Mouse (Mus musculus) spleen, embryonic (tissue): Measurements from ENCODE around the gene Sec31b.

Experiments used
- CTCF ChIA-PET: fragments of 350-600 bp; sonication (Branson Sonifier 250); formaldehyde crosslinking; loops from one replicate; lab custom pipeline; 2022; lab: Charles Lee

Sec31b gene

DNA sequence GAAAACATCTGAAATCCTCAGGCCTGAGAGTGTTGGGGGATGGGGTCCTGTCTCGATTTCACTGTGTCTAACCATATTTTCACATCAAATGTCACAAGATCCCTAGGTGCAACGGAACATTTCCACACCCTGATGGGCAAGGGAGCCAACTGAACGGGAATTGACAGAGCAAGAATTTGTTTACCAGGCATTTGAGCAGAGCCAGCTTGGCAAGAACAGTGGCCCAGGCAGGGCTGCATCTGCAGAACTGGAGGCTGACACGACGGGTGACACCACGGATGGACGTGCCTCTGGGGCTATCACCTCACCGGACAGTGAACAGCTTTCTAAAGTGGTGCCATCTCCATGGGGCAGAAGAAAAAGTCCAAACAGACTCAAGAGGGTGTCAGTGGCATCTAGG lies 8.2 kb downstream of the Sec31b start:
- CTCF ChIA-PET: no interaction called here

DNA sequence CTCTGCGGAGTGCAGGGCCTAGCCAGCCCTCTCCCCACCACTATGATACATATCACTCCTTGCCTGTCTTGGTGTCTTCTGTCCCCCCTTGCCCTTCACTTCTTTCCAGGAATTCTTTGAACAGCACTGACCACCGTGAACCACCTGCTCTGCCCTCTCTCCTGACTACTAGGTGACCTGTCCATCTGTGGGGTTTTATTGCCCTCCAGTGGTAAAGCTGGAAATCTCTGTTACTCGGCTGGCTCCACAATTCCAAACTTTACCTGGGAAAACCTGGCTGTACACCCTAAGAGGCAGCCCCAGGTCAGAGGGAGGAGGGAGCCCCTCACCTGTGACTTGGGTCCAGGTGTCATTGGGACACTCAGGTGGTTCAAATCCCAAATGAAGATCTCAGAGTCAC lies 10.3 kb downstream of the Sec31b start:
- CTCF ChIA-PET: no interaction called here

DNA sequence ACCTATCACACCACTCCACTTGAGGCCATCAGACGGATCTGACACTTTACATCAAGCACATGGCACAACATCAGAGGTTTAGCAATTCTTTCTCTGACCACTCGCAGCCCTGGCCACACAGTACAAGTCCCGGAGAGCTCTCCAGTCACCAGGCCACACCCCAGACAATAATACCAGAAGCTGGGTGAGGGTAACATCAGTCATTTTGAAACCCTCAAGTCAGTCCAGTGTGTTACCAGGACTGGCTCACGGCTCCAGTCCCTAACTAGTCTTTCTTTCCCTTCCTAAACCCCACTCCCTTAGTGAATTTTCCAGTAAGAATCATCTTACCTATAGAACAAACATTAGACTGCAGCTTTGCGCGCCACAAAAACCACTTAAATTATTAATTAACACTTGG lies 15.6 kb downstream of the Sec31b start:
- CTCF ChIA-PET: interaction anchor here (0.6 to 1.0 kb wide), 2 partner anchors 155 to 329 kb away, joined by 3 to 6 read pairs; no protein-coding TSS in a partner anchor

DNA sequence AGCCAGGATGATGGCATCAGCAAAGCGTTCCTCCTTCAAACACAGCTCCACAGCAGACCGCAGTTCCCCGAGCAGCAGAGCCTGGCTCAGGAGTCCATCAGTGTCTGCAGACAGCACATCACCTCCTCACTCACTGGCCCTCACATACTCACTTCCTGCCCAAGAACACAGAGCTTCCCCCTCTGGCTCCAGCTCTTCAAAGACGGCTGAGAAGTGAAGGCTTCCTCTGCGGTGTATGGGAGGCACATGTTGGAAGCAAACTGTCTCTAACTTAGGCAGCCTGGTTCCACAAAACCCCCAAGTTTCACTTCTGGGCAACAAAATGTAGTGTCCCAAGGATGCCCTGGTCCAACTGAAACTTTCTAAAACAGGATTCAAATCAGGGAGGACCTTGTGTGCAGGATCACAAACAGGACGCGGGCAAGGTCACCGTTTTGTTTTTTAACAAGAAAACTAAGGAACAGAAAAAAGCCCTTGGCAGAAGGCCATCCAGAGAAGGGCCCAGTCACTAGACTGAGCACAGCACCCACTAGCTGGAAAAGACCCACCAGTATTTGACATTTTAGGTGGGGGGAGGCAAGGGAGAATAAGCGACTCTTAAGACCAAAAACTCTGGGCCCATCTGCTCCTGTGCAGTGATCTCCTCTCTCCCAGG lies 20.0 kb downstream of the Sec31b start:
- CTCF ChIA-PET: no interaction called here

DNA sequence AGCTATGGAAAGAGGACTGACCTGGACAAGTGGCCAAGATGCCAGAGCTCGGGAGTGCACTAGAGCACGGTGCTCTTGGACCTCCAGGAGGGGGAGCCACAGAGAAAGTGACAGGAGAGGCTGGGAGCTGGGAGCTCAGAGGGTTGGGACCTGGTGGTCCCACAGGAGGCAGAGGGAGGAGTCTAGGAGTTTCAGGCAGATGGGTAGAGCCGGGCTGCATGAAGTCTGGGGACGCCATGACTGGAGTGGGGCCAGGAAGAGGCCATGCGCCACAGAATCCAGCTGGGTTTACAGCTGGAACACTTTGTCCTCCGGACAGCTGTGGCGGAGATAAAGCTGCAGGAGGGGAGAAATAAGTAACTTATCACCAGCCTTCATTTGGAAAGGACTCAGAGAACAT lies 26.5 kb downstream of the Sec31b start:
- CTCF ChIA-PET: no interaction called here

DNA sequence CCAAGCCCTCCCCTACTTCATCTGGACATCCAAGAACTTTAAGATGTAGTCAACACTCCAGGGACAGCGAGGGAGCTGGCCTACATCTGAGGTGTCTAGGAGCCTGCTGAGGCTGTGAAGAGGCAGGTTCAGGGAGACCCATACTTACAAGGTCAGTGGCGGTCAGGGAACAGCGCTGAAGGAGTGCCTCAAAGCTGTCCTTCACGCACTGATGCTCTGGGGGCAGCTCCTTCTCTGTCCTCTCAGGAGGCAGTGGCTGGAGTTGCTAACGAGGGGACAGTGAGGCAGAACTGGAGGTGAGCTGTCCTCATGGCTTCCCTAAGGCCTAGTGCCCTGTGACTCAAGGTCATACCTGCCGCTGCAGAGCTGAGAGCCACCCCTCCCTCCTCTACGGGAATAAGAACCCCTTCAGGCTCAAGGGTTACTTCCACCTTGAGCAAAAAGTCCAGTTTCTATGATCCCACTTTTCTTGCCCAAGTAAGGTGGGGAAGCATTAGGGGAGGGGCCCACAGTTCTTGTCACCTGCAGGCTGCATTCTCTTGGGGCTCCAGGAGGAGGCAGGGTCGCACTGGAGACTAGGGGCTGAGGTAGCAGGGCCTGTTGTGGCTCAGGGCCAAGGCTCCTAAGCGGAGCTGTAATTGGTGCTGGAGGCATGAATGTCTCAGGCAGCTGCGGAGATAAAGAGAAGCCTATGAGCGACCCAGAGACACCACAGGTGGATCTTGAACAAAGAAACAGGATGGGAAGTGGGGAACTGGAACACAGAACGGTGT lies 27.5 kb downstream of the Sec31b start:
- CTCF ChIA-PET: no interaction called here

DNA sequence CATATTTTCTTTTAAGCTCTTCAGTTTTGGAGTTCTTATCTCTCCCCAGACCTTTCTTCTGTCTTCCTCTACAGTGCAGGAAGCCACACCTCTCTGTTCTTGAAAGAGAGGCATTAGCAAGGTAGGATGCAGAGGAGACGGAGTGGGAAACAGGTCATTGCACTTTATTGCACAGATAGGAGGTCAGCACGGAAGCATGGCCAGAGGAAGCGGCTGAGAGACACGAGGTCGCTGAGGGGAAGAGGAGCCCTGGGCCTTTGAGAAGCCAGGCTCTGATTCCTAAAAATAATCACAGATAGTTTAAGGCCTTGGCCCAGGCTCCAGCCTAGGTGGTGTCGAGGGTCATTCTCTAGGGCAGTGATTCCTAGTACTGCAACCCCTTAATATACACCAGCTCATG lies 29.9 kb downstream of the Sec31b start:
- CTCF ChIA-PET: no interaction called here

DNA sequence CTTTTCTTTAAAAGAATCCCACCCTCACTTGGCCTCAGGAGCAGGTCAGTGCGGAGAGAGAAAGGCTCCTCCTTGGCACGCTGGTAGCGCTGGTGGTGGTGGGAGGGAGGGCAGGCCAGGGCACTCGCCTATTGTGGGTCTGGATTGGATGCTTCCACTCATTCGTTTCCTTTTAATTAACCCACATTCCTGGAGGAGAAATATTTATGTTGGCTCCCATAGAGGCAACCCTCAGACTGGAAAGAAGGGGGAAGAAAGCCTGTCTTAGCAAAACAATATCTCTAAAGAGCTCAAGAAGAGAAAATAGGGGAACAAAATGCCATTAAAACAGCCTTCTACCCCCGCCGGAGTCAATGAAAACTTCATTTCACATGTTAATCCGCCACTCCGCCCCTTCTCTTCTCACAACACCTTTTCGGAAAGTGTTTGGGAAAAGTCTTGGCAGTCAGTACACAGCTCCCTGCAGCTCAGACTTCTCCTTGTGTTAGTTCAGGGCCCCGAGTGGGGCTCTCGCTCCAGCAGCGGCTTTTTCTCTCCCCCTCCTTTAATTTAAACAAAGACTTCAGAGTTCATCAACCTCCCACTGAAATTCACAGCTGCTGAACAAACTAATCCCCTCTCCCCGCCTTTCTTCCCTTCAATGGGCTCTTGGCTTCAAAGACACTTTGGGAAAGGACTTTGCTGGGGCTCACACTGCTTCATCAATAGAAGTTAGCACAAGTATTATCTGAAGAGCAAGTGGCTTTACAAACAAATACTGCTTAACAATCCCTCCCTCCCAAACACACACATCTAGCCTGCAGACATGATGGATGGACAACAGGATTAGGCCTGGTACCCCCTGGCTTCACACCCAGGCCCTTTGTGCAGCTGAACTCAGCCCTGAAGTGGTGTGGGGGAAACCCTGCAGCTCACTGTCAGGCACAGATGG lies 30.9 kb downstream of the Sec31b start:
- CTCF ChIA-PET: no interaction called here

DNA sequence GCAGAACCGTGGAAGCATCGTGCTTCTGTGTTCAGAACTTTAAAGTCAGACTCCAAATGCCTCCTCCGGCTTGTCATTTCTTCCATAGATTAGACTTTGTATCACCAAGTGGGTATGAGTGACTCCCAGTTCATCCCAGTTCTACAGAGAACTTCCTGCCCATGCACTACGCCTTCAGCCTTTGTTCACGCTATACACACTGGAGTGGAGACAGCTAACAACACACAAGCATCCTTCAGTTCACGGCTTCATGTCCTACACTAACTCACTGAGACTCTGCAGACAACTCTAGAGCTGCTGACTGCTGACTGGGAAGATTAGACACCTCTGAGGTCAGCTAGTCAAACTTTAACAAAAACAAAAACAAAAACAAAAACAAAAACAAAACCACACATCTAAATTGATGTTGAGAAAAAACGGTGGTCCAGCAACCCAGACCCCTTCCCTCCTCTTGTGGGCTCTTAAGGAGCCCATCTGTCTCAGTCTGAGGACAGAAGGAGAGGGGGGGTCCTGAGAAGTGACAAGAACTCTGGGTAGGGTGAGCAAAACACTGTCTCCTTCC lies 31.7 kb downstream of the Sec31b start:
- CTCF ChIA-PET: no interaction called here

DNA sequence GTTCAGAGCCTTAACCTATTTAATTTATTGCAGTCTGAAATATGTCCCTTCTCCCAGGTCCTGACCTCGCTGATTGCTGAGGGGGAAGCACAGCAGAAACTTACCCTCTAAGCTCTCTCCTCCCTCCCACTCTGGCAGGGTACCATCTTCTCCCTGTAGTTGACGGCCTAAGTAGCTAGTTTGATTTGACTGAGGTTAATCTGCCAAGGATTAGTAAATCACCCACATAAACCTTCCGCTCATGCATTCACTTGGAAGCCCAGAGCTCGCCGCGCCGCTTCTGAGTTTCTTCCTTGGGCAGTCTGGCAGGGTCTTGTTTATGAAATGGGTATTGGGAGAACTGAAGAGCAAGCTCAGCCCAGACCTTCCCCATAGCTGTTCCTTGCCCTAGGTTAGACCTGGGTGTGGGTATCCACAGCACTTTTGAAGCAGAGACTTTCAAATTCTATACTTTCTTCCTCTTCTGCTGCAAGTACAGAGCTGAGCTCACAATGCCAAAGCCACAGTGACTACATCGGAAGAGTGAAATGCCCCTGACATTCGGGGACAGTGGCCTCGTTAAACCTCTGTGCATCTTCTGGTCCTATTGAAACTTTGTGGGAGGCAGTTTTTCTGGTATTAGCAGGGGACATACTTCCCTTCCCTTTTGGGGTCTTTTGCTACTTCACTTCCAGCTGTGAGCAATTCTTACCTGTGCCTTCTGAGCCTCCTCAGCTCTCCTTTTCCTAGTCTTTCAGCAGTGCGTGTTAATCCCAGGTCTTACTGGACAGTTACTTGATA lies 32.4 kb downstream of the Sec31b start:
- CTCF ChIA-PET: no interaction called here

DNA sequence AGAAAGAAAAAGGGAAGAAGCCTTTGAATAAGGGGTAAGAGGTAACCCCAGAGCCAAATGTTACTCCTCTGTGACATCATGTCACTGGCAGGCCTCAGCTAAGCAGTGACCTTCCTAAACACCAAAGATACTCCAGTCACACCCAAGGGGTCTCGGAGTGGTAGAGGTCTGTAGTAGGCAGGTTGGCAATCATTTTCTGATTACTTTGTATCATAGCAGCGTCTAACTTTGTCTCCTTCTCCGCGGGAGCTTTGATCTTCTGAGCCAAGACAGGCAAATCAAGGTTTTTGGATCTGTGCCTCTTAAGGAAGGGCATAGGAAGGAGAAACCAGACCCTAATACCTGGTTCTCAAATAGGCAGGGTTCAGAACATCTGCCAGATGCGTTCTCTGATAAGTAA lies 33.1 kb downstream of the Sec31b start:
- CTCF ChIA-PET: interaction anchor here (0.7 kb wide), 1 partner anchor 54 kb away, joined by 6 read pairs; no protein-coding TSS in a partner anchor

DNA sequence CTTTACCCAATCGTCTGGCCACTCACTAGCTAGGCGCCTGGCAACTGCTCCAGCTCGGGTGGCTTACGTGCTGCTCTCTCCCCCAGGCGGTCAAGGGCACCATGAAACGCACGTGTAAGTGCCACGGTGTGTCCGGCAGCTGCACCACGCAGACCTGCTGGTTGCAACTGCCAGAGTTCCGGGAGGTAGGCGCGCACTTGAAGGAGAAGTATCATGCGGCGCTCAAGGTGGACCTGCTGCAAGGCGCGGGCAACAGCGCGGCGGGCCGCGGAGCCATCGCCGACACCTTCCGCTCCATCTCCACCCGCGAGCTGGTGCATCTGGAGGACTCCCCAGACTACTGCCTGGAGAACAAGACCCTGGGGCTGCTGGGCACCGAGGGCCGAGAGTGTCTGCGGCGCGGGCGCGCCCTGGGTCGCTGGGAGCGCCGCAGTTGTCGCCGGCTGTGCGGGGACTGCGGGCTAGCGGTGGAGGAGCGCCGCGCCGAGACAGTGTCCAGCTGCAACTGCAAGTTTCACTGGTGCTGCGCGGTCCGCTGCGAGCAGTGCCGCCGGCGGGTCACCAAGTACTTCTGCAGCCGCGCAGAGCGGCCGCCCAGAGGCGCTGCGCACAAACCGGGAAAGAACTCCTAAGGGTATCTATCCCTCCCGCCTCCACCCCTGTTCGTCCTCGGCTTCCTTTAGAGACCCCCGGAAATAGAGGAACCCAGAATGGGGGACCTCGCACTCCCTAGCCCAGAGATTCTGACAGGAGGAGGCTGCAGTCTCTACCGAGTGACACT lies 34.0 kb downstream of the Sec31b start:
- CTCF ChIA-PET: no interaction called here

DNA sequence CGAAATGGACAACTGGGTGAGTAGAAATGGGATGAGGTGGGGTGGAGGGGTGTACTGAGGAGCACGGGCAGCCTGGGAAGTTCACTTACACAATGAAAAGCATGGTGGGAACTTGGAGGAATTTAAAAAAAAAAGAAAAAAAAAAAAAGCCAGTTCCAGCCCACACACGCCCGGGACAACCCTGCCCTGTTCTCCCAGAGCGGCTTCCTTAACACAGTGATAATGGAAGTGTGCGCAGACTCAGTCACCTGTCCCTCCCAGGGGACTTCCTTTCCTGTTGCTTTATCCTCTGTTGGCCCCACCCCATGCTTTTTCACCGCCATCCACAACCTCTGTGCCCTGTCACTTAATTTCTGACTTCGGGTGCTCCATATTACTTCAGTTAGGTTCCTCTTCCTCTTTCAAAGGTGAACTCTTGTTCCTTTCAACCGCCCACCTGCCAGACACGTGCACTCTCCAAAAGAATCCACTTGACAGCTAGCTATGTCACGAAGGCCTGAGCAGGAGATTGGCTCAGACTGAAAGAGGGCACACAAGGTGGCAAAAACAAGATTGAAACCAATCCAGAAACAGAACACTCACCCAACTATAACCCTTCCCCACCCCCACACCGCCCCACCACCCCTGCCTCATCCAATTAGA lies 35.0 kb downstream of the Sec31b start:
- CTCF ChIA-PET: no interaction called here

DNA sequence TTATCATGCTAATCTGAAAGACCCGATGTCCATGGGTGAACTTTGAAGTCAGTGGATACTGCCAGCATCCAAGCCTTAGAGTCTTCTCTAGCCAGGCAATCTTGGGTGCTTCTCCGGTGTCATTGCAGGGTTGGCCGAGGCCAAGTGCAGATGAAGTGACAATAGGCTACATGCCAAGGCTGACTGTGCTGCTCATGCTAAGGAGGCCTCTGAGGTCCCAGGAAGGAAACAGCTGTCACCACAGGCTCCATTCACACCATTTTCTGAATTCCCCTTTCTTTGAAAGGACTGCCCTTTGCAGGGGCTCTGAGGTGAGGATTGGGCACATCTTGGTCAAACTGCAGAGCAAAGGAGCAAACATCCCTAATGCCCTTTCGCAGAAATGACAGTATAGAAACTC lies 42.9 kb downstream of the Sec31b start:
- CTCF ChIA-PET: no interaction called here

DNA sequence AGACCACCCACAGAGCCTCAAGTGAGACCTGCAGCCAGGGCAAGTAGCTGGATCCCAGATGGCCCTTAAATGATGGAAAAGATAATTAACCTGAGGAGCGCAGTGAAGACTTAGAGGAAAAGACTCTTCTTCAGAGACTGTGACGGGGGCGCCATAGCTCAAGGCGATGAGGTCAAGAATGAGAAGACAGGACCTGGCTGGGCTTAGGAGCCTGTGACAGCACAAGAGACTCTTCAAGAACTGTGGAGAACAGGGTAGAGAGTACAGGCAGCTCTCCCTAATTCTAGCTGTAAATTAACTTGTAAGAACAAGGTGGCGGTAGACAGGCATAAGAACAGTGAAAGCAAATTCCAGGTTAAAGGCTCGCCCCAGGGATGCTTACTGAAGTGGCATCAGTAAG lies 43.7 kb downstream of the Sec31b start:
- CTCF ChIA-PET: no interaction called here

DNA sequence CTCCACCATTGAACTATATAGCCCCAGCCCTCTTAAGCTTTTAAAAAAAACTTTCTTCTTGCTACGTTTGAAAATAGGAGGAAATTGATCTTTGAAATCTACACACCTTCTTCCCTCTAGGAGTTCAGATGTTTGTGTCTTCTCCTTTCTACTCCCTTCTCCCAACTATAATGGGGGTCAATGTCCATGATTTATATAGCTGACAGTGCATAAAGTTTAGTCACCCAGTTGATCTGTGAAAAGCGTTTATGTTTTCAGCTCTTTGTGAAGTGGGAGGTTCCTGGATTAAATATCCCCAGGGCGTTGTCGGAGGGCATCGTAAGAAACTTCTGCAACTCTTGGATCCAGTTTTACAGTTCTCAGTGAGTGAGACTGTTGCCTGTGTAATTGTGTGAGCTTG lies 45.4 kb downstream of the Sec31b start:
- CTCF ChIA-PET: no interaction called here

DNA sequence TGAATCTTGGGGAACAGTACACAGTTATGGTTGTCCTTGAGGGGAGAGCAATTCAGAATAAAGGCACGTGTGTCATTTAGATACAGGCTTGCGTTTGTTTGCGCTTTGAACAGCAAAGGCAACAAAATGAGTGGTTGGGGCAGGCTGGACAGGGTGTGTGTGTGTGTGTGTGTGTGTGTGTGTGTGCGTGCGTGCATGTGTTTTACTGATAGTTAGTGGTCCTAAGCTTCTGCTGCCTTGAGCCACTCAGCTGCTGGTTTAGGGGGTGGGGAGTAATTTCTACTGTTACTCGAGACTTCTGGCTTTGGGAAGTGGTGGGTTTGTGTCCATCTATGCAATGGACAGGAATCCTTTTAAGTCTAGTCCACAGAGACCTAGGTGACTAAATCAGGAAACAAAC lies 46.7 kb downstream of the Sec31b start:
- CTCF ChIA-PET: no interaction called here

DNA sequence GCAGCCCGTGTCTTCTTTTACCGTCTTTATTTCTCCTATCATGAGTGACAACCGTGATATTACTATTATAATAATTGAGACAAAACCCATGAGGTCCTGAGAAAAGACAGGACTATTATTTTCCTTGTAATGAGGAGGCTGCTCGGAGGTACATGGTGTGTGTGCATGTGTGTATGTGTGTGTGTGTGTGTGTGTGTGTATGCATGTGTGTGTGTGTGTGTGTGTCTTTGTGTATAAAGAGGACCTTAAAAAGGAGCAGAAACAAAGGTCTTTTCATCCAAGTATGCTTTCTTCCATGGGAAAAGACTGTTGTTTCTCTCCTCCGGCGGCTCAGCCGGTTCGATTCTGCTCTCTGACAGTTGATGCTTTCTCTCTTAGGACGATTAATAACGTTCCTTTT lies 48.7 kb downstream of the Sec31b start:
- CTCF ChIA-PET: no interaction called here

DNA sequence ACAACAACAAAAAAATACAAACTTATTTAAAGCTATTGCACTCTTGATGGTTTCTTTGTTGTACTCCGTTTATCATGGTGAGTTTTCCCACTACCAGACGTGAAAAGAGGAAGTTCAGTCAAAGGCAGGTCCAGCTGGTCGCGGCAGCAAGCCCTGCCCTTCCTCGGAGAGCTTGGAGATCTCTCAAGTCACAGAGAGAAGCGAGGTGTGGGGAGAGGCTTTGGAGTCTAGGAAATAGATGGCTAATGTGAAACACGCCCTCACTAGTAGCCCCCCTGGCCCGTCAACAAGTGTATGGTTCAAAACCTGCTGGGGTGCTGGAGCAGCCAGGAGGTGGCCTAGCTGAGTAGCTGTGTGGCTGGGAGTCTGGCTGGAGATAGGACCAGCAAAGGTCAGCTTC lies 49.2 kb downstream of the Sec31b start:
- CTCF ChIA-PET: no interaction called here

DNA sequence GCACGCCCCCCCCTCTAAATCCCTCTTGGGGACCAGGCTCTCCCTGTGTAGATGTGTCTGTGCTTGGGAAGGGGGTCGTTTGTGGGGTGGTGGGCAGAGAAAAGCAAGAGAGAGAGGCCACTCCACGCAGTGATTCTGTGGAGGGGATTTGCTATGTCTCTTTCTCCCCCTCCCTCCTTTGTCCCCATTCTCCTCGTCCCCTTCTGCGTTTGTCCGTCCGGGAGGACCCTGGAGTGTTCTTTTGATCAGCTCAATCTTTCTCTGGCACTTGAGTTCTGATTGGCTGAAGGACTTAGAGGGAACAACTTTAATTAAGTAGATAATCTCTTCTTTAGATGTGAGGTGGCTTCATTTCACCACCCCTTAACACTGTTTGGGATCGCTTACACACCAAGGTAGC lies 52.5 kb downstream of the Sec31b start, which contains the start of gene Wnt8b:
TSS of gene Wnt8b (plus strand) at position 345 of the 400 bp plus-strand sequence.
- CTCF ChIA-PET: interaction anchor here (0.6 kb wide), 1 partner anchor 69 kb away, joined by 4 read pairs; the partner anchor contains the start of gene Hif1an
